Mouse (Mus musculus) B cell, adult (primary cell): ENCODE data around the gene Dnlz. TPM values are rescaled to one million over a fixed set of nuclear protein-coding genes. Genes with fewer than 3 reads are reported as not detected.

Source experiments
- total RNA-seq: library from RNA; stranded (reverse); gene quantifications from 4 replicates; pipeline ENCODE4 v1.2.4, GENCODE M21; 2023; ENCODE audit not compliant: inconsistent age

The Dnlz gene
- total RNA-seq: 9.6 to 11.2 TPM (median 9.8 TPM) in 4 replicates

DNA sequence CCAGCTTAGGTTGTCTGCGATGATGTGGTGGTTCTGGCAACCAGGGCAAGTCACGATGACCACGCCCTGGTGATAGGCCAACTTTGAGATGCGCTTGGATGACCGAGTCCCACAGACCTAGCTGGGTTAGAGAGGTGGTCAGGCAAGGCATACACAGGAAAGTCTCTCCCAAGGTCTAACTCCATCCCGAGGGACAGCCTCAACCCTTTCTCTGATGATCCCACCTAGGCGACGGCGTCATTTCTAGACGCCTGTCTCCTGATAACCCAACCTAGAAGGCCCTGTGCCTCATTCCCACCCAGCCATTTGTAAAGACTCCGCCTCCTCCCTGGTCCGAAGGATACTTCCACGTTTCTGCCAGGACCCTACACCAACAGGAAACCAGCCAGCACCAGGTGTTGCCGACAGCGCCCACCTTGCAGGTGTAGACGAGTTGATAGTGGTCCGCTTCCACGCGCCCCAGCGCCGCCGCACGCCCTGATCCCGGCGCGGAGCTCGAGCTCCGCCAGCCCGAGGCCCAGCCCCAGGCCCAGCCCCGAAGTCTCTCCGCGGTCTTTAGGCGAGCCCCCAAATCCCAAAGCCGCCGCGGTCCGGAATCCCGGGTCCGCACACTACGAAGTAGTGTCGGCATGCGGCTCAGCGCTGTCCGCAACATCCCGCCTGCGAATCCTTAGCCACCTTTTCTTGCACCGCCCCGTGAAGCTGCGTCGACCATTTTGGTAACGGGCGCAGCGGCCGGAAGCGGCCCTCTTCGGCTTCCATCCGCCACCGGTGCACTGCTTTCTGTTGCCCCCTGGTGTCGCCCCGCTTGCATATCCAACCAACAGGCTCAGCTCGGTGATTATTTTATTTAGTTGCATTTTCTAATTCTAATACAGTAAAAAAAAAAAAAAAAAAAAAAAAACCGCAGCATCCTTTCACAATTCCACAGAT is at the start of gene Dnlz:
Dnlz (minus strand) TSS at position 753 of the 933 bp plus-strand sequence.

GRCm38 (mm10) chr2:26389154-26389690 is 37.3 kb upstream of the Dnlz start, which contains the start of the genes Entr1 and Pmpca:
Entr1 (minus strand) TSS chr2:26389316.
Pmpca (plus strand) TSS chr2:26389339.

DNA sequence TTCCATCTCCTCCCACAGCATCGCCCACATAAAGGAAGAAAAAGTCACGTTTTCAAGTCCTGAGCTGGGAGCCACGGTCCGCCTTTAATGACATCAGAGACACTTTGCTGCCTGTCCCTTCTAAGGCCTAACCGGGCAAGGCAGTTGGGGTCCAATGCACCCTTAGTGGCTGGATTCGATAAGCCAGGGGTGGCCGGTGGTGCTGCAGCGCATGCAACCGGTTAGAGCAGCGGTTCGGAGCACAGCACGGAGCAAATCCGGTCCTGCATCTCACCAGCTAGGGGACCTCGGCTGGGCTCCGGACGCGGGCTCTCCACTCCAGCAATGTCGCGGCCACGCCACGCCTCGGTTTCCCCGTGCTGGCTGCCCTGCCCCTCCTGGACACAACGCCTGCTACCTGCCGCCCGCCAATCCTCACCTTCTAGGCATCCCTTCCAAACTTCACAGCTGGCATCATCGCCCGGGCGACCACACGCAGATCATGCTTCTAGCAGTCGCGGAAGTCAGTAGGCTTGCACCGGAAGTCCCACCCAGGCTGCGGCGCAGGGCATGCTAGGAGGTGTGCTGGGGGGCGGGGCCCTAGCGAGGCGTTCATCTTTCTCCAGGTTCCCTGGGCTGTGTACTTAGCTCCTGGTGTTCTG is 28.3 kb upstream of the Dnlz start, which contains the start of gene Snapc4:
Snapc4 (minus strand) TSS at position 523 of the 641 bp plus-strand sequence.

DNA sequence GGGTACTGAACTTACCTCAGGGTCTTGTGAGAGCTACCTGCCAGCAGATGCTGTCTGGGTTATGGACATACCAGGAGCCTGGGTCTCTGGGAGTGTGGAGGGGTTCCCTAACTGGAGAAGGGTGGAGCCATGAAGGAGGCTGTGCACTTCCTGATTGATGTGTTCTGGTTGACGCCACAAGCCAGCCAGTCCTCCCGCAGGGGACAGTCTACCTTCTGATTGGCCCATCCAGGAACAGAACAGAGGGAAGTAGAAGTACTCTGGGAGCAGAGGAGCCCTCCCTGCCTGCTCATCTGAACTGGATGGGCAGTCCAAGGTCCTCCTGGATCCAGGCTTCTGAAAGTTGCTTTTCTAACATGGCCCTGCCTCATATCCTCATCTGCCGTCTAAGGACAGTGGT is 8.9 kb upstream of the Dnlz start, which contains the start of gene Card9:
Card9 (minus strand) TSS at position 147 of the 400 bp plus-strand sequence.

DNA sequence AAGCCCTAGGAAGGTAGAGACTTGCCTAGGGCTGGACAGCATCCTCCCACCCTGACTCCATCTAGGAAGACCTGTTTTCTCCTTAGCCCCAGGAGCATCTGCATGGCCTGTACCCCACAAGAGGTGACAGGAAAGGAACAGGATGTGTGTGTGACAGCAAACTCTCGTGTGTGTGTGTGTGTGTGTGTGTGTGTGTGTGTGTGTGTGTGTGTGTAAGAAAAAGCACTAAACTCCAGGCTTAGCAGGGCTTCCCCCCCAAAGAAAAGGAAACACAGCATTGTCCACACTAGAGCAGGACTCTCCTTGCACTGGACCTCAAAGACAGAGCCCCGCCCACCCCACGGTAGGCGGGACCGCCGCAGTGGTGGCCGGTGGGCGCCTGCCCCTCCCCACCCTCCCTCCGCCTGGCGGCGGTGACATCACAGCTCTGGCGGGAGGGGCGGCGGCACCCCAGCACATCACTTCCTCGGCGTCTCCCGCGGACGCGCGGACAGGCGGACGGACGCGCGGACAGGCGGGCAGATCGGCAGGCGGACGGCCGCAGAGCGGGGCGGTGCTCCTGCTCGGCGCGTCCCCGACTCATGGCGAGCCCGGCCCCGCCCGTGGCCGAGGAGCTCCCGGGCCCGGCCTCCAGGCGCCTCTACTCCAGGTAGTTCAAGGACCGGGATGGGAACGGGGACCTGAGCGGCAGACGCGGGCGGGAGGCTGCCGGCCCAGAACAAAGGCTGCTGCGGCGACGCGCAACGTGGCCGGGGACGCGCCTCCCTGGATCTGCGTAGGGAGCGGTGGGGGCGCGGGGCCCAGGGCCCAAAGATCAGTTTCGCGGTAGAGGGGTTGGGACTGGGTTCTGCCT is 36.6 kb downstream of the Dnlz start, which contains the start of gene Gpsm1:
Gpsm1 (plus strand) TSS at position 444 of the 853 bp plus-strand sequence.

Other genes starting within 250 kb of the Dnlz start
- 1.3 to 2.8 TPM (median 1.9 TPM) in 4 replicates for gene Nacc2, start 228.9 kb downstream of the Dnlz start, total RNA-seq
- gene Lhx3, start 143.8 kb downstream of the Dnlz start, total RNA-seq: 0.24 TPM in 1 of 4 replicates, not detected in the others
- 6.7 to 8.6 TPM (median 7.6 TPM) in 4 replicates for gene Qsox2, start 114.6 kb downstream of the Dnlz start, total RNA-seq
- not detected in 4 replicates for gene Ccdc187, start 57.6 kb downstream of the Dnlz start, total RNA-seq
- 29.0 to 35.0 TPM (median 34.3 TPM) in 4 replicates for gene Gpsm1, start 36.6 kb downstream of the Dnlz start, total RNA-seq
- 0.51 TPM in 1 of 4 replicates, not detected in the others for gene Card9, start 8.8 kb upstream of the Dnlz start, total RNA-seq
- 96.6 to 118 TPM (median 112 TPM) in 4 replicates for gene Snapc4, start 28.5 kb upstream of the Dnlz start, total RNA-seq
- 123 to 146 TPM (median 138 TPM) in 4 replicates for gene Entr1, start 37.2 kb upstream of the Dnlz start, total RNA-seq
- 81.3 to 95.6 TPM (median 89.5 TPM) in 4 replicates for gene Pmpca, start 37.2 kb upstream of the Dnlz start, total RNA-seq
- gene Inpp5e, start 57.1 kb upstream of the Dnlz start, total RNA-seq: 29.9 to 34.7 TPM (median 31.4 TPM) in 4 replicates
- gene Sec16a, start 93.1 kb upstream of the Dnlz start, total RNA-seq: 93.3 to 99.4 TPM (median 95.2 TPM) in 4 replicates
- 24.2 to 30.5 TPM (median 29.4 TPM) in 4 replicates for gene Notch1, start 164.6 kb upstream of the Dnlz start, total RNA-seq
- gene Egfl7, start 227.9 kb upstream of the Dnlz start, total RNA-seq: 1.1 TPM in 1 of 4 replicates, not detected in the others
- gene Gm20532, start 234.5 kb upstream of the Dnlz start, total RNA-seq: not detected in 4 replicates